Mouse (Mus musculus): ENCODE data around the gene Spsb1.

- TF ChIP-seq CTCF (IDR thresholded peaks at IDR 0.05; ENCODE audit: insufficient read depth, low read length) (no peak), POLR2A (IDR thresholded peaks at IDR 0.05; ENCODE audit: borderline replicate concordance, extremely low read depth, low read depth, low read length) (no peak)
Measured at GRCm38 (mm10) chr4:149947396-149947795, 7.4 kb downstream of the Spsb1 start.

All from lung, adult 2 months (tissue).